Comparison of ENCODE assay signal across 8 mouse cellular contexts in genomic region chr1:184965682-184966360, GRCm38 (mm10). TPM values are rescaled to one million over a fixed set of nuclear protein-coding genes. Genes with fewer than 3 reads are reported as not detected.
A peak's percentile ranks its signal among the peaks of the same experiment; 100 is the strongest.
DNase-seq lines count a peak whose midpoint lies in the region; ATAC-seq lines count a peak whose summit lies in the region.

No protein-coding gene starts in this region.

- H3K4me1 ChIP-seq in forebrain, embryonic 12.5 days, result no peaks in the 10 kb centered on the region; the same call in 1 of the 2 replicates
- H3K4me1 ChIP-seq in forebrain, embryonic 10.5 days, result no peaks in the 10 kb centered on the region; the same call in 1 of the 2 replicates
- peaks cover 14% of the 10 kb centered on the region for H3K4me1 ChIP-seq in forebrain, embryonic 16.5 days (replicated peaks; ENCODE audit: control insufficient read depth, insufficient read depth, low read length)
- H3K4me1 ChIP-seq in hindbrain, embryonic 11.5 days (replicated peaks; ENCODE audit: control insufficient read depth, insufficient read depth, low read length), result no peaks in the 10 kb centered on the region
- peaks cover 7% of the 10 kb centered on the region; the same call in 1 of the 2 replicates for H3K4me1 ChIP-seq in midbrain, embryonic 12.5 days

- H3K4me3 ChIP-seq in forebrain, embryonic 12.5 days (replicated peaks), result no peak overlapping the region
- no peak overlapping the region for H3K4me3 ChIP-seq in forebrain, embryonic 10.5 days
- no peak overlapping the region for H3K4me3 ChIP-seq in forebrain, embryonic 16.5 days (replicated peaks; ENCODE audit: low read length)
- no peak overlapping the region for H3K4me3 ChIP-seq in hindbrain, embryonic 11.5 days (ENCODE audit: low read depth, low read length)
- no peak overlapping the region for H3K4me3 ChIP-seq in midbrain, embryonic 12.5 days

- H3K36me3 ChIP-seq in forebrain, embryonic 12.5 days (replicated peaks), result peaks cover 12% of the 10 kb centered on the region; the same call in 1 of the 2 replicates
- H3K36me3 ChIP-seq in forebrain, embryonic 10.5 days (replicated peaks), result peaks cover 7% of the 10 kb centered on the region
- H3K36me3 ChIP-seq in forebrain, embryonic 16.5 days (ENCODE audit: control insufficient read depth, insufficient read depth), result no peaks in the 10 kb centered on the region; the same call in 1 of the 2 replicates
- no peaks in the 10 kb centered on the region for H3K36me3 ChIP-seq in hindbrain, embryonic 11.5 days (ENCODE audit: control insufficient read depth, insufficient read depth, low read length)
- 0 out of 2 replicates have a peak, but pooled peaks cover 12% of the 10 kb centered on the region for H3K36me3 ChIP-seq in midbrain, embryonic 12.5 days

- no peak overlapping the region for H3K9ac ChIP-seq in forebrain, embryonic 12.5 days
- no peak overlapping the region; the same call in 1 of the 2 replicates for H3K9ac ChIP-seq in forebrain, embryonic 16.5 days (replicated peaks; ENCODE audit: low read depth, low read length)
- no peak overlapping the region for H3K9ac ChIP-seq in hindbrain, embryonic 11.5 days (ENCODE audit: low read depth, low read length)
- H3K9ac ChIP-seq in midbrain, embryonic 12.5 days (replicated peaks), result no peak overlapping the region

- DNase-seq in forebrain, embryonic 10.5 days (ENCODE audit: extremely low spot score, low spot score), result no peak
- peak; percentile 22 for DNase-seq in c-Kit-positive CD71-negative TER-119-negative erythroid progenitor cells, embryonic 14.5 days (ENCODE audit: low read depth)
- peak; percentile 60 for DNase-seq in hindbrain, embryonic 11.5 days (ENCODE audit: low spot score)
- peak; percentile 55 to 68 for DNase-seq in layer of hippocampus, postnatal 10 days (ENCODE audit: low spot score in 2 of 2)
- DNase-seq in testis, postnatal 14 days (ENCODE audit: low spot score), result peak; percentile 19

- 0 out of 2 replicates have a peak, but pooled peaks have one; percentile 33 for ATAC-seq in forebrain, embryonic 12.5 days (ENCODE audit: low FRiP score)
- 0 out of 2 replicates have a peak, but pooled peaks have one; percentile 38 for ATAC-seq in forebrain, embryonic 16.5 days
- ATAC-seq in hindbrain, embryonic 11.5 days (ENCODE audit: low FRiP score), result no peak
- 0 out of 2 replicates have a peak, but pooled peaks have one; percentile 58 for ATAC-seq in midbrain, embryonic 12.5 days (ENCODE audit: low FRiP score, low read depth)

- H3K27me3 ChIP-seq in forebrain, embryonic 12.5 days, result no peaks in the 10 kb centered on the region
- H3K27me3 ChIP-seq in forebrain, embryonic 10.5 days (ENCODE audit: poor library complexity, severe bottlenecking), result no peaks in the 10 kb centered on the region
- H3K27me3 ChIP-seq in forebrain, embryonic 16.5 days (replicated peaks; ENCODE audit: control insufficient read depth, insufficient read depth, low read length), result no peaks in the 10 kb centered on the region
- no peaks in the 10 kb centered on the region for H3K27me3 ChIP-seq in hindbrain, embryonic 11.5 days (ENCODE audit: control insufficient read depth, insufficient read depth, low read length)
- H3K27me3 ChIP-seq in midbrain, embryonic 12.5 days, result no peaks in the 10 kb centered on the region

- whole genome bisulfite sequencing in forebrain, embryonic 12.5 days, result 60% methylated on average over 12 of the region's 12 CpGs
- 63% methylated on average over 12 of the region's 12 CpGs for WGBS in forebrain, embryonic 10.5 days
- WGBS in forebrain, embryonic 16.5 days, result 65% methylated on average over 12 of the region's 12 CpGs
- WGBS in hindbrain, embryonic 11.5 days, result 58% methylated on average over 12 of the region's 12 CpGs
- WGBS in midbrain, embryonic 12.5 days, result 57% methylated on average over 12 of the region's 12 CpGs

- H3K27ac ChIP-seq in forebrain, embryonic 12.5 days, result no peak overlapping the region
- no peak overlapping the region; the same call in 1 of the 2 replicates for H3K27ac ChIP-seq in forebrain, embryonic 10.5 days
- H3K27ac ChIP-seq in forebrain, embryonic 16.5 days (ENCODE audit: low read length), result no peak overlapping the region
- H3K27ac ChIP-seq in hindbrain, embryonic 11.5 days (ENCODE audit: low read depth, low read length), result no peak overlapping the region
- 0 out of 2 replicates have a peak overlapping the region, but pooled peaks have one; percentile 20 for H3K27ac ChIP-seq in midbrain, embryonic 12.5 days (replicated peaks)

- H3K4me2 ChIP-seq in forebrain, embryonic 12.5 days, result no peak overlapping the region
- H3K4me2 ChIP-seq in forebrain, embryonic 16.5 days (ENCODE audit: low read length), result no peak overlapping the region
- H3K4me2 ChIP-seq in hindbrain, embryonic 11.5 days (replicated peaks; ENCODE audit: low read depth, low read length), result no peak overlapping the region
- no peak overlapping the region for H3K4me2 ChIP-seq in midbrain, embryonic 12.5 days (replicated peaks)

- H3K9me3 ChIP-seq in forebrain, embryonic 12.5 days, result peaks cover 12% of the 10 kb centered on the region
- peaks cover 14% of the 10 kb centered on the region; the same call in 1 of the 2 replicates for H3K9me3 ChIP-seq in forebrain, embryonic 10.5 days
- peaks cover 6% of the 10 kb centered on the region for H3K9me3 ChIP-seq in forebrain, embryonic 16.5 days (ENCODE audit: control insufficient read depth, low read length)
- H3K9me3 ChIP-seq in hindbrain, embryonic 11.5 days (ENCODE audit: control insufficient read depth, low read length), result no peaks in the 10 kb centered on the region
- peaks cover 13% of the 10 kb centered on the region; the same call in 1 of the 2 replicates for H3K9me3 ChIP-seq in midbrain, embryonic 12.5 days

RNA-seq across cellular contexts. Expression of gene Mark1, which starts 33.5 kb away (rescaled TPM):
- polyA plus RNA-seq in forebrain, embryonic 12.5 days (2016; fragmentation: Nextera tagmentation; extraction: Ambion mirVana), result 8.2 and 8.4 TPM in 2 replicates
- polyA plus RNA-seq in forebrain, embryonic 10.5 days (2016; fragmentation: Nextera tagmentation; extraction: Ambion mirVana), result 3.5 and 3.6 TPM in 2 replicates
- polyA plus RNA-seq in forebrain, embryonic 16.5 days (2015; fragmentation: Nextera tagmentation; extraction: Ambion mirVana), result 12.9 and 15.0 TPM in 2 replicates
- polyA plus RNA-seq in hindbrain, embryonic 11.5 days (2014; fragmentation: Nextera tagmentation; extraction: Ambion mirVana), result 5.9 and 6.7 TPM in 2 replicates
- 10 to 100 TPM; 59.7 to 64.4 TPM for total RNA-seq in layer of hippocampus, postnatal 10 days (2021)
- polyA plus RNA-seq in midbrain, embryonic 12.5 days (2016; fragmentation: Nextera tagmentation; extraction: Ambion mirVana), result 7.4 and 7.9 TPM in 2 replicates
